Mouse (Mus musculus): ENCODE data around the gene Gpr61.

- TF ChIP-seq POLR2A (IDR thresholded peaks at IDR 0.05; ENCODE audit: borderline replicate concordance, extremely low read depth, low read depth, low read length): no peak
- TF ChIP-seq CTCF (IDR thresholded peaks at IDR 0.05; ENCODE audit: insufficient read depth, low read length): no peak
Measured at GRCm38 (mm10) chr3:108169199-108169598, 14.5 kb upstream of the Gpr61 start.

Data from lung, adult 2 months (tissue).